ENCODE assay signal across 1 mouse cellular context in the genomic region with DNA sequence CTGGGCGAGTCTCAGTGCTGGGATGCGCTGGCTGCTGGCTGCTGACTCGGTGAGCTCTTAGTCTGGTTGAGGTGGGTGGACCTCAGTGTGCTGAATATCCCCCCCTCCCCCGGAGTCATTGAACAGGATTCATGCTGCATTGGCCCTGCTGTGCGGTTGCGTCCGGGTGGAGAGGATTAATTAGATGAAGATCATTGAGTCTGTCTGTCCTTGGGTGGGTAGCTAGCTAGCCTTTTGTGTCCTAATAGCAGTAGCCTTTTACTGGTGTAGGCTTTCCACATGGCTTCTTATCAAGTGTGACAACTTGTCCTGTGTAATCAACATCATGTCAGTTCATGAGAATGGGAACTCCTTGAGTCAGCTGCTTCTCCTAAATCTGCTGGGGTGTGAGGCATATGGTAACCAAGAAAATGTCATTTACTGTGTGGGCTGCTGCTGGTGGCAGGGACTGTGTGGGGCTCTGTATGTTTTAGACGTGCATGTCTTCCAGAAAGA.
TF ChIP-seq lines count a peak whose summit lies in the region.

No protein-coding gene starts in this region.

TF ChIP-seq in MEL, 35 proteins besides CTCF, POLR2A, EP300 and RAD21 (continued from another document):
- TF ChIP-seq MEF2A (IDR thresholded peaks at IDR 0.05; ENCODE audit: extremely low read depth, insufficient replicate concordance, low read depth, low read length, poor library complexity, severe bottlenecking) (no peak), MAFK (IDR thresholded peaks at IDR 0.05; ENCODE audit: borderline replicate concordance, low read depth, low read length) (no peak), ZC3H11A (IDR thresholded peaks at IDR 0.05; ENCODE audit: low read depth, low read length) (no peak), CHD2 (IDR thresholded peaks at IDR 0.05; ENCODE audit: low read length) (no peak), E2F4 (IDR thresholded peaks at IDR 0.05; ENCODE audit: borderline replicate concordance, low read depth, low read length) (no peak), MYB (IDR thresholded peaks at IDR 0.05; ENCODE audit: low read depth, low read length) (no peak), ZMIZ1 (IDR thresholded peaks at IDR 0.05; ENCODE audit: low read depth, low read length) (no peak), MAX (IDR thresholded peaks at IDR 0.05; ENCODE audit: low read length) (no peak), MYC (IDR thresholded peaks at IDR 0.05; ENCODE audit: low read depth, low read length) (0 out of 2 replicates have a peak, but pooled peaks have one; percentile 17), BHLHE40 (IDR thresholded peaks at IDR 0.05; ENCODE audit: borderline replicate concordance, low read depth, low read length) (no peak)
TF ChIP-seq in MEL: peak in this region for 6.
